Mouse (Mus musculus): ENCODE results near the gene Ahnak2.

DNA sequence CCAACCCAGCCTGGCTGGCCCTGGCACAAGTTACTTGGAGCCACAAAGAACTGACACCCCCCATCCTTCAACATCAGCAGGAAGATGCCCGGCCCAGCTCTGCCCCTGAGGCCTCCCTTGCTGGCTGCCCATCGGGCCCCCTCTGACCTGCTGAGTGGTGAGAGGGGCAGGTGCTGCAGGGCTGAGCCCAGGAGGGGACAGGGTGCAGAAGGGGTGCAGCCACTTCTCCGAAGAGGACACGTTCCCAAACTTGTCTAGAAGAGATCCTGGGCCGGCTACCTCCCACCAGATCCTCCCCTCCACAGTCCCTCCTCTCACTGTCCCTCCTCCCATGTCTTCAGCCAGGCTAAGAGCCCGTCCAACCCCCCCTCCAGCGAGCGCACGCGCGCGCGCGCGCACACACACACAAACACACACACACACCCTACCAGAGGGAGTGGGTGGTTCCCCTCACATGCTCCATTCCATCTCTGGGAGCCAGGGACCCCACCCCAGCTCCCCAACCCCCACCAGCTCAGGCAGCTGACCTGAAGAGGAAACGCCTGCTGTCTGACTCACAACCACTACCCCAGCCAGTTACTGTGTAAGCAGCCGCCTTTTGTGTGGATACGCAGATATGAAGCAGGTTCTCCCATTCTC lies 6.9 kb downstream of the Ahnak2 start:
- no peak for TF ChIP-seq CTCF (IDR thresholded peaks at IDR 0.05; ENCODE audit: low read depth, low read length)
- no peak for TF ChIP-seq POLR2A (IDR thresholded peaks at IDR 0.05; ENCODE audit: extremely low read depth, insufficient read depth, low read length)

Data from liver, adult 2 months (tissue).